Mouse (Mus musculus): ENCODE measurements around the gene Rbfox1. TPM values are rescaled to one million over a fixed set of nuclear protein-coding genes. Genes with fewer than 3 reads are reported as not detected.
A peak's percentile ranks its signal among the peaks of the same experiment; 100 is the strongest.

Rbfox1 gene
- polyA plus RNA-seq, 1 experiment, result not detected

GRCm38 (mm10) chr16:6769495-6770237 lies 884.5 kb downstream of the Rbfox1 start:
- Histone ChIP-seq H3K27ac (ENCODE audit: insufficient read depth, low read depth, low read length) (no peak overlapping the region), H3K4me1 (ENCODE audit: control insufficient read depth, insufficient read depth, low read length) (no peaks in the 10 kb centered on the region), H3K4me3 (ENCODE audit: insufficient read depth, low read depth, low read length) (no peak overlapping the region)
- no peak for TF ChIP-seq POLR2A (IDR thresholded peaks at IDR 0.05; ENCODE audit: insufficient read depth, low read depth, low read length)
- no peak for TF ChIP-seq CTCF (IDR thresholded peaks at IDR 0.05; ENCODE audit: insufficient read depth, low read depth, low read length)
- 90% methylated on average over 14 of the region's 14 CpGs for WGBS

- TF ChIP-seq CTCF (IDR thresholded peaks at IDR 0.05; ENCODE audit: insufficient read depth, low read depth, low read length), result no peak
- TF ChIP-seq POLR2A (IDR thresholded peaks at IDR 0.05; ENCODE audit: insufficient read depth, low read depth, low read length), result no peak
- Histone ChIP-seq H3K4me1 (ENCODE audit: control insufficient read depth, insufficient read depth, low read length) (no peaks in the 10 kb centered on the region), H3K4me3 (ENCODE audit: insufficient read depth, low read depth, low read length) (no peak overlapping the region), H3K27ac (ENCODE audit: insufficient read depth, low read depth, low read length) (no peak overlapping the region)
- 89% methylated on average over 6 of the region's 6 CpGs for WGBS
Measured at GRCm38 (mm10) chr16:6777506-6778185, 892.5 kb downstream of the Rbfox1 start.

GRCm38 (mm10) chr16:6784144-6784543 lies 899.0 kb downstream of the Rbfox1 start:
- no peak overlapping the region for H3K27ac ChIP-seq (ENCODE audit: insufficient read depth, low read depth, low read length)
- H3K4me1 ChIP-seq (ENCODE audit: control insufficient read depth, insufficient read depth, low read length), result no peaks in the 10 kb centered on the region
- H3K4me3 ChIP-seq (ENCODE audit: insufficient read depth, low read depth, low read length), result no peak overlapping the region
- WGBS, result 83% methylated on average over 5 of the region's 5 CpGs
- TF ChIP-seq POLR2A (IDR thresholded peaks at IDR 0.05; ENCODE audit: insufficient read depth, low read depth, low read length) (no peak), CTCF (IDR thresholded peaks at IDR 0.05; ENCODE audit: insufficient read depth, low read depth, low read length) (no peak)

DNA sequence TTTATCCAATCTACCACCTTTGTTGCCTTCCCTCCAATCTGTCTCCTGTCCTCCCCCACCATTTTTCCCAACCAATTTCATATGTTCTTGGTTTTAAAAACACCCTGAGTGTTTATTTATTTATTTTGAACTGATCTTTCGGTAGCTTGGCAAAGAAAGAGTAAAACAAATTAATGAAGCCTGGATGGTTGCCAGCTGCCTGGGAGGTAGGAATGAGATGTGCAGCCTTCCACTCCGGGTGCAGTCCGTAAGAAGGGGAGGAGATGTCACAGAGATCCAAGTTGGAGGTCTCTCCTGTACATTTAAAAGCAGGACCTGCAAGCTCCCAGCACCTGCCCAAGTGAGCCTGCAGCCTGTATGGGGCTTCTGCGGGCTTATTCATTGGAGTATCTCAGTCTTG lies 899.9 kb downstream of the Rbfox1 start:
- Histone ChIP-seq H3K4me1 (ENCODE audit: control insufficient read depth, insufficient read depth, low read length) (no peaks in the 10 kb centered on the region), H3K27ac (ENCODE audit: insufficient read depth, low read depth, low read length) (no peak overlapping the region), H3K4me3 (ENCODE audit: insufficient read depth, low read depth, low read length) (no peak overlapping the region)
- WGBS, result 52% methylated on average over 4 of the region's 4 CpGs
- no peak for TF ChIP-seq POLR2A (IDR thresholded peaks at IDR 0.05; ENCODE audit: insufficient read depth, low read depth, low read length)
- TF ChIP-seq CTCF (IDR thresholded peaks at IDR 0.05; ENCODE audit: insufficient read depth, low read depth, low read length), result no peak

DNA sequence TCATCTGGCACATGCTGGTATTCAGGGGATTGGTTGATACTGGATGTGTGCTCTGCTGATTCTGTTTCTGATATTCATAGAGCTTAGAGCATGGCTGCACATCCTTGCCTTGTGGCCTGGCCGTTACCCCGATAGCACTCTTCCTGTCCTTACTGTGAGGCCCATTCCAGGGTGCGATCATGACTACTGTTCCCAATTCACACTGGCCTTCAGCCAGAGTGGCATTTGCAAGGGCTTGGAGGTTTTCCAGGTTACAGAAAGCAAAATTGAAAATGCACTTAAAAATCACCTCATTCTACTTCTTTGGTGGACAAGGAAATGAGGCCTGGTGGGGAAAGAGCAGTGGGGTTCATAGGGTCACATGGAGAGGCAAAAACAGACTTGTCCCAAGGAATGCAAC lies 906.1 kb downstream of the Rbfox1 start:
- Histone ChIP-seq H3K4me1 (ENCODE audit: control insufficient read depth, insufficient read depth, low read length) (no peaks in the 10 kb centered on the region), H3K4me3 (ENCODE audit: insufficient read depth, low read depth, low read length) (no peak overlapping the region), H3K27ac (ENCODE audit: insufficient read depth, low read depth, low read length) (no peak overlapping the region)
- WGBS, result 36% methylated on average over 3 of the region's 3 CpGs
- TF ChIP-seq POLR2A (IDR thresholded peaks at IDR 0.05; ENCODE audit: insufficient read depth, low read depth, low read length) (no peak), CTCF (IDR thresholded peaks at IDR 0.05; ENCODE audit: insufficient read depth, low read depth, low read length) (no peak)

DNA sequence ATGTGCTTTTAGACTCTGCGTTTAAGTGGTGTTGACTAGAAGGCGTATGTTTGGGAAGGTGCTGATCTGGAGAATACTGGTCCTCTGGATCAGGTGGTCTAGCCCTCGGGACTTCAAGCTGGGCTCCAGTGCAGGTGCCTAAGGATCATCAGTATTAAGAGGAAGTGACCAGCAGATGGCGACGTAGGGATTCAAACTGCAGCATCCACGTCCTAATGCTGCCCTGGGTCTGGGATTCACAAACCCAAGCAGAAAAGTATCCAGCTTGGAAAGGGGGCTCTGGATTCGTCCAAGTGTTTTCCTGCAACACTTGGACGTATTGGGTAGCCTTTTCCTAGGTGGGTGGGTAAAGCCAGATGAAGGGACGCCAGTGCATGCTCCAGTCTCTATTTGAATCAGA lies 906.5 kb downstream of the Rbfox1 start:
- H3K4me1 ChIP-seq (ENCODE audit: control insufficient read depth, insufficient read depth, low read length), result no peaks in the 10 kb centered on the region
- H3K4me3 ChIP-seq (ENCODE audit: insufficient read depth, low read depth, low read length), result no peak overlapping the region
- 0 out of 2 replicates have a peak, but pooled peaks have one; percentile 19 for TF ChIP-seq CTCF (IDR thresholded peaks at IDR 0.05; ENCODE audit: insufficient read depth, low read depth, low read length)
- TF ChIP-seq POLR2A (IDR thresholded peaks at IDR 0.05; ENCODE audit: insufficient read depth, low read depth, low read length), result no peak
- no peak overlapping the region for H3K27ac ChIP-seq (ENCODE audit: insufficient read depth, low read depth, low read length)
- 19% methylated on average over 9 of the region's 9 CpGs for WGBS

- H3K27ac ChIP-seq (ENCODE audit: insufficient read depth, low read depth, low read length), result no peak overlapping the region
- TF ChIP-seq CTCF (IDR thresholded peaks at IDR 0.05; ENCODE audit: insufficient read depth, low read depth, low read length) (no peak), POLR2A (IDR thresholded peaks at IDR 0.05; ENCODE audit: insufficient read depth, low read depth, low read length) (no peak)
- H3K4me1 ChIP-seq (ENCODE audit: control insufficient read depth, insufficient read depth, low read length), result no peaks in the 10 kb centered on the region
- 99% methylated on average over 2 of the region's 2 CpGs for WGBS
- H3K4me3 ChIP-seq (ENCODE audit: insufficient read depth, low read depth, low read length), result no peak overlapping the region
Measured at GRCm38 (mm10) chr16:6806246-6806645, 921.1 kb downstream of the Rbfox1 start.

DNA sequence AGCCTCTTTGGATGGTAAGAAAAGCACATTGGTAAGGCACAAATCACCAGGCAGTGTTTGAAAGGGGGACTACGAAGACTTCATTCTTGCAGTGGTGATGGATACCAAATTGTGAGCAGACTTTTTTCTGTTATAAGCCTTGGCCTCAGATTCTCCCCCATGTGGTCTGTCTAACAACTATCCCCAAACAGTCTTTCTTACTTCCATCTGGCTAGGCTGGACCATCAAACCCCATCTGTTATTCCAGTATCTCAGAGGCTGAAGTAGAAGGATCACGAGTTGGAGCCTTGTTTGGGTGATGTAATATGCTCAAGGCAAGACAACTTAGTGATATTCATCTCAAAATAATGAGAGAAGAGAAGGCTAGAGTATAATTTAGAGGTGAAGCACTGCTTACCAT lies 922.7 kb downstream of the Rbfox1 start:
- TF ChIP-seq POLR2A (IDR thresholded peaks at IDR 0.05; ENCODE audit: insufficient read depth, low read depth, low read length), result no peak
- TF ChIP-seq CTCF (IDR thresholded peaks at IDR 0.05; ENCODE audit: insufficient read depth, low read depth, low read length), result no peak
- WGBS, result 85% methylated on average over 2 of the region's 2 CpGs
- Histone ChIP-seq H3K27ac (ENCODE audit: insufficient read depth, low read depth, low read length) (no peak overlapping the region), H3K4me1 (ENCODE audit: control insufficient read depth, insufficient read depth, low read length) (no peaks in the 10 kb centered on the region), H3K4me3 (ENCODE audit: insufficient read depth, low read depth, low read length) (no peak overlapping the region)

GRCm38 (mm10) chr16:6813871-6814270 lies 928.7 kb downstream of the Rbfox1 start:
- H3K4me3 ChIP-seq (ENCODE audit: insufficient read depth, low read depth, low read length), result no peak overlapping the region
- no peak overlapping the region for H3K27ac ChIP-seq (ENCODE audit: insufficient read depth, low read depth, low read length)
- no peaks in the 10 kb centered on the region for H3K4me1 ChIP-seq (ENCODE audit: control insufficient read depth, insufficient read depth, low read length)
- TF ChIP-seq CTCF (IDR thresholded peaks at IDR 0.05; ENCODE audit: insufficient read depth, low read depth, low read length) (no peak), POLR2A (IDR thresholded peaks at IDR 0.05; ENCODE audit: insufficient read depth, low read depth, low read length) (no peak)
- WGBS, result 43% methylated on average over 3 of the region's 3 CpGs

Data from olfactory bulb, adult 2 months (tissue).